Mouse (Mus musculus) heart, adult 11 months (tissue): ENCODE results near the gene Calu.
"Not testable (repeated sequence)": the region's sequence is repeated elsewhere in the genome, so short reads cannot be mapped to it uniquely, and the experiment has no call there.

Source experiments
- DNase-seq: peaks from one replicate; pipeline ENCODE4 v3.0.0; 2022

The Calu gene

GRCm38 (mm10) chr6:29363129-29363515 is 15.3 kb downstream of the Calu start:
- DNase-seq = no peak

- DNase-seq = peak; percentile 42
Measured at GRCm38 (mm10) chr6:29365277-29365676, 17.4 kb downstream of the Calu start.

- no peak for DNase-seq
Measured at GRCm38 (mm10) chr6:29377386-29377785, 29.5 kb downstream of the Calu start.

GRCm38 (mm10) chr6:29378678-29379077 is 30.8 kb downstream of the Calu start:
- no peak for DNase-seq

DNA sequence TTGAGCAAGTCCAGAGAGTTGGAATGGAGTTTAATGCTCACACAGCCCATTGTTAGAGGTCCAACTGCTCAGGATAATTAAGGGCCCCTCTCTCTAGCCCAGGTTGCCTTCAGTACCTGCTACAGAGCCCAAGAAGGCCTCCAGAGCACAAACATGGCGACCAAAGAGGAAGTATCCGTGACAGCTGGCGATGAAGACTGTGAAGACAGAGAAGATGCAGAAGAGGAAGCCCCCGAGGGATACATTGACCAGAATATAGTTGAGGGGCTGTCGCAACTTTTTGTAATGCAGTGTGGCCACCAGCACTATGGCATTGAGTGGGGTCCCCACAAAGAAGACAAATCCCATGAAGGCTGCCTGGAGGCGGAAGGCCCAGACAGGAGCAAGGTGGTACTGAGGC is 32.1 kb downstream of the Calu start:
- no peak for DNase-seq

DNA sequence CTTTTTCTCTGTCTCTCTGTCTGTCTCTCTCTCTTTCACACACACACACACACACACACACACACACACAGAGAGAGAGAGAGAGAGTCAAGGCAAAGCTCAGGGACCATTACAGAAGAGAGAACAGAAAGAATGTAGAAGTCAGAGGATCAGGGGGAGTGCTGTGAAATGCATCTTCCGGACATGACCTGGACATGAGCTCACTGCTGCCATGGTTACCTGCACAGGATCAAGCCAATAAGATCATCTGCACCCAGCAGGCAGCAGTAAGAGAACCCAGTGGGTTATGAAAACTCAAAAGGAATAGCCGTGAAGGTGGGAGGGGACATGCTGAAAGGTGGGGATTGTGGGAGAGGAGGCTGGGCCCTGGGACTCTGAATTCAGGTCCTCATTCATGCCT is 34.6 kb downstream of the Calu start:
- no peak for DNase-seq

GRCm38 (mm10) chr6:29388052-29388518 is 40.2 kb downstream of the Calu start, which contains the start of gene Opn1sw:
Gene Opn1sw, minus strand, starts transcription at chr6:29388468.
- DNase-seq = peak; percentile 89

DNA sequence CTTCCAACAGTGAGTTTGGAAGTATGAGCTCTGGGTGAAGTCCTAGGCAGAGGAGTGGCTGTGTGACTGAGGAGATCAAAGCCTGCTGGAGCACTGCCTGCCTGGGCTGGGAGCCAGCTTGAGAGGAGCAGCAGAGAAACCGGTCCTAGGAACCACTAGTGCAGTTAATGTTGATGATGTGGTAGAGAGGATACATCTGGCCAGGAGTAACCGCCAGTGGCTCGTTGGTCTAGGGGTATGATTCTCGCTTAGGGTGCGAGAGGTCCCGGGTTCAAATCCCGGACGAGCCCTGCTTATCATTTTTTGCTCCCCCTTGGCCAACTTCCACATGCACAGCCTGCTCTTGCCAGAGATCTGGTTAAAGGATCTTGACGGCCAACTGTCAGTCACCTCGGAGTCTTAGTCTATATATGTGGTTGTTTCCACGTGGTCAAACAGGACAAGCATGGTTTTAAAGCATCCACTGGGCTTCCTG is 40.8 kb downstream of the Calu start:
- peak; percentile 99 for DNase-seq

GRCm38 (mm10) chr6:29389425-29389824 is 41.6 kb downstream of the Calu start:
- no peak for DNase-seq

DNA sequence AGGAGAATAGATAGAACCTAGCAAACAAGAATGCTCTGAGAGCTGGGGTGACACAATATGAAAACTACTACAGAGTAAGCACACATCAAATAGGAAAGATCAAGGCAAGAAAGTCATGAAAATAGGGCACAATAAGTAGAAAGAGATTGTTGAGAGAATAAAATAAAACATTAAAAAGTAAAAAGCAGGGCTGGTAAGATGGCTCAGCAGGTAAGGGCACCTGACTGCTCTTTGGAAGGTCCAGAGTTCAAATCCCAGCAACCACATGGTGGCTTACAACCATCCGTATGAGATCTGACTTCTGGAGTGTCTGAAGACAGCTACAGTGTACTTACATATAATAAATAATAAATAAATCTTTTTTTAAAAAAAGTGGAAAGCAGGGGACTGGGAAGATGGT is 42.6 kb downstream of the Calu start:
- DNase-seq = not testable (repeated sequence)

GRCm38 (mm10) chr6:29391241-29391640 is 43.4 kb downstream of the Calu start:
- DNase-seq = not testable (repeated sequence)

DNA sequence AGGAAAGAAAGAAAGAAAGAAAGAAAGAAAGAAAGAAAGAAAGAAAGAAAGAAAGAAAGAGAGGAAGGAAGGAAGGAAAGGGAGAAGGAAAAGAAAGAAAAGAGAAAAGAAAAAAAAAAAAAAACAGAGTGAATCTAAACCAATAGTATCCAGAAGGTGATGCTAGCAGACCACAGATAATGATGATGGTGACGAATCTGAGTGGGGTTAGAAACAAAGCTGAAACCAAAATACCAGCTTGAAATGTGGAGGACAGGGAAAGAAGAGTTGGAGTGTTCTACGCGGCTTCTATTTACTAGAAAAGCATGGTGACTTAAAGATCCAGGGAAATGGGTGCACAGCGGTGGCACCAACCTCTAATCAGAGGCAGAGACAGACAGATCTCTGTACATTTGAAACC is 43.9 kb downstream of the Calu start:
- no peak for DNase-seq

DNA sequence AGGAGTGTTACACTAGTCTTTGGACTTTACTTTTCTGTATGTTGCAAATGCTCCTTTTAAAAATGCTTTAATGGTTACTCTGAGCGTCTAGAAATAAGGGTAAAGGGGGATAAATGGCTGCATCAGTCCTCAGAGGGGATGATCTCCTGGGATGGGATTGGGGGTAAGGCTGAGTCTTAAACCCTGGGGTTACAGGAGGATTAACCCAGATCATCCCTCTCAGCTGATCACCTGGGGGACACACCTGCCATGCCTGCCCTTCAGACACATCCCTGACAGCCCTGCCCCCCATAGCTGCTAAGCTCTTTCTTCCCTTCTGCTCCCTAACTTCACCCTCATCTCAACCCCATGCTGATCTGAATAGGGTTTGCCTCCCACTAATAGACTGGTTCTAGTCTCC is 46.4 kb downstream of the Calu start:
- no peak for DNase-seq

DNA sequence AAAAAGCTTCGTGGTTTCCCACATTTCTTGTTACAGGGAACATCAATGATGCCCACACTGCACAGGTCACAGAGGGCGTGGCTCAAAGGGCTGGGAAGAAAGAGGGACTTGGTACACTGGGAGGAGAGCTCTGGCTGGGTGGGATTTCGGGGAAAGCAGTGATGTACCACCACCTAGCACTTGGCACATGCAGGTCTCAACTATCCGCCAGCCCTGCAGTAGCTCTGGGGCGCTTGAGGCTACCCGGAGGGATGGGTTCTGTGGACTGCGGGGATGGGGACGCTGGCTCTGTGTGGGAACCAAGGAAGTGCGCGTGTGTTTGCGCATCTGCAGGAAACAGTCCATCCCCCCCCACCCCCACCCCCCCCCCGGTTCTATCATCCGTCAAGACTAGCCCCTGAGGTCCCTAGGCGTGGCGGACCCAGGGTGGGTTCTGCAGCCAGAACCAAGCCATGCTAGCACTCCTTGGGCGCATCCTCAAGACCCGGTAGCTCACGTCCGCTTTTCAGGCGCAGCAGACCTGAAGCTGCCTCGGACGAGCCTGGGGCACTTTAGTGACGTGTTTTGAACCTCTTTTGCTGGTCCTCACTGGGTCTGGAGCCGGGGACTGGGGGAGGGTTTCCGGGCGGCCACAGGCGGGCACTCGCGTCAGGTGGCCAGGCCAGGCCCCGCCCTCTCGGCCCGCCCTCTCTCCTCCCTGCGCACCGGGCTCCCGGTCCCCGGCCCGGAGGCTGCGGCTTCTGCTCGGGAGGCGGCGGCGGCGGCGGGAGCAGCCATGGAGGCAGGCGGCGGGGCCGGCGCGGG is 48.2 kb downstream of the Calu start, which contains the start of gene Ccdc136:
Gene Ccdc136 (plus strand): TSS at position 400 of the 804 bp plus-strand sequence.
- DNase-seq = peak; percentile 98

- DNase-seq = peak; percentile 91
Measured at GRCm38 (mm10) chr6:29396714-29397540, 49.1 kb downstream of the Calu start.

GRCm38 (mm10) chr6:29397575-29397974 is 49.7 kb downstream of the Calu start:
- no peak for DNase-seq

- DNase-seq = no peak
Measured at GRCm38 (mm10) chr6:29399851-29400250, 52.0 kb downstream of the Calu start.

- DNase-seq = no peak
Measured at GRCm38 (mm10) chr6:29402693-29403342, 54.9 kb downstream of the Calu start.

DNA sequence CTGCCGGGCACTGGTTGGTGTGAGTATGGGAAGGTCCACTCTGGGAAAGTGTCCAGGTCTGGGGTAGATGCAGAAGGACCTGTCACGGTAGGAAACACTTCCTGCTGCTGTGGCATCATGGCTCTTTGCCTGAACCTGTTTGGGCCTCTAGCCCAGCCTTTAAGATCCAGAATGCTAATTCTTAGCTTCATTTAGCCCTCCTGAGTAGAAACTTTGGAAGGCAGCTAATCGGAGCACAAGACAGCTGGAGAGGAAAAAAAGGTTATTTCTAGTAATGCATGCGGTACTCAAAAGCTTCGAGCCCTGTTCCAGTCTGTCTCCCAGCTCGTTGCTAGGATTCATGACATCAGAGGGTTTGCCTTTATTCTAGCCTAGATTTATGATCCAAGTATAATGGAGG is 58.5 kb downstream of the Calu start:
- no peak for DNase-seq

GRCm38 (mm10) chr6:29415446-29415845 is 67.6 kb downstream of the Calu start:
- DNase-seq = peak; percentile 88

DNA sequence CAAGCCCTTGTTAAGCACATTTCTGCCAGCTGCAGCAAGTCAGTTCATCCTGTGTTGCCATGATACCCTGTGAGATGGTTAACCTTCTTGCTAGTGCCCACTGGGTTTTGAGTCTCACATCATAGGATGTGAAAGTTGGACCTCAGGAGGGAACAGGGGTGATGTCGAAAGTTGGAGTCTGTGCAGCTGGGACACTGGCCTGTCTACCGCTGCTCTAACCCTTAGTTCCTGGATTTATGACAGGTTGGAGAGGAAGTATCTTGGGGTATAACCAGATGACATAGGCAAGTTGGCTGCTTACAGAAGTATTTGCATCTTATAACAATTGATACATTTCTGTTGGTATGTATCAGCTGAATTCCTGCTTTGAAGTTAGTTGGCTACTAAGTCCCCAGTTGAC is 72.7 kb downstream of the Calu start:
- DNase-seq = no peak

GRCm38 (mm10) chr6:29425118-29425517 is 77.2 kb downstream of the Calu start:
- DNase-seq = no peak

GRCm38 (mm10) chr6:29426331-29426730 is 78.5 kb downstream of the Calu start:
- no peak for DNase-seq
